Mouse (Mus musculus) lung, postnatal 25 days (tissue): Measurements from ENCODE around the gene Slc22a16.

Experiments used
- DNase-seq: peaks from one replicate; pipeline ENCODE4 v3.0.0; 2022; ENCODE audit warnings: low spot score

Slc22a16 gene

DNA sequence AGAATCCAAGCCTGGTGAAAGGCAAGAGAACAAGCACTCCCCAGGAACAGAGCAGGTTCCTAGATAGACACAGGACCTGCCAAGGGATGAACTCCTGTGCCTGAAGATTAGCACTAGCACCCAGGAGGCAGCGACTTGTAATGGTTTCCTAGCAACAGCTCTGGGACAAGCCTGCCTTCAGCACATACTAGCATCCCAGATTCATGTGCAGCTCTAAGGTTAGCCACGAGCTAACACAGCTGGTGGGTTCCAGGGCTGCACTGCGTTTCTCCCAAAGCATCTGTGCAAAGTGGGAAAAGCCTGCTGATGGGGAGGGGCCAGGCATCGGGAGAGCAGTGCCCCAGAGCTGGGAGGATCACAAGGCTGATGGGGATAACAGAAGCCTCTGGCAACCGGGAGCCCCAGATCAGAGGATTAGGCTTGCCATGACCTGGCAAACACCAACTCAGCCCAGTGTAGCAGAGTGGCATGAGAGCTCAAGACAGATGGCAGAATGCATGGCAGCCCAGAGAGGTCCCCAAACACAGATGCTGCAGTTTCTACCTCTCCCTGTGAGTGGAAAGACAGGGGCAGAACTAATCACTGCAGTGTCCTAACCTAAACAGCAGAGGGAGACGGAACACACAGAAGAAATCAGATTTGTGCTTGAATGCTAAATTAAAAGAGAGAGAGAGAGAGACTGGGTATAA lies 34.7 kb downstream of the Slc22a16 start:
- no peak for DNase-seq

- DNase-seq = no peak
These were observed 47.8 kb downstream of the Slc22a16 start for GRCm38 (mm10) chr10:40617973-40618372.

- DNase-seq = no peak
These were observed 49.6 kb downstream of the Slc22a16 start for GRCm38 (mm10) chr10:40619760-40620159.

- DNase-seq = peak; percentile 46
These were observed 59.0 kb downstream of the Slc22a16 start for GRCm38 (mm10) chr10:40629140-40629539.

GRCm38 (mm10) chr10:40629656-40630311 lies 59.6 kb downstream of the Slc22a16 start, which contains the start of gene Ddo:
Gene Ddo, plus strand, starts transcription at chr10:40630011.
- DNase-seq = peak; percentile 76

GRCm38 (mm10) chr10:40630457-40630856 lies 60.3 kb downstream of the Slc22a16 start:
- DNase-seq = peak; percentile 37

DNA sequence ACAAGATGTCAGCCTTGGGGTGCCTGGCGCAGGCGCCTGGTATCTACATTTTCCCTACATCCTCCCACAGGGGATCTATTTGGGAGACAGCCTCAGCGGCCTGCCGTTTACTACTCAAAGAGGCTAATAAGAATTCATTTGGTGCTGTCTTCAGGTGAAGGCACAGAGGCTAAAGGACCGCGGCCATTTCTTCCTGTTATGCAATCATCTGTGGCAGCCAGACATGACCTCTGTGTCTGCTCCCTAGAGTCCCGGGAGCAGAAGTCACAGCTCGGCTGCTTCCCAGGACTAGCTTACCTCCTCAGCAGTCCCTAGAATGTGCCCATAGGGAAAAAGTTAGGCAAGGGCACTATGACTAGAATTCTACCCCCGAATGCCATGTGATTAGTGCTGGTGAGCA lies 60.8 kb downstream of the Slc22a16 start:
- DNase-seq = no peak

- no peak for DNase-seq
These were observed 62.0 kb downstream of the Slc22a16 start for GRCm38 (mm10) chr10:40632087-40632486.

GRCm38 (mm10) chr10:40637331-40637730 lies 67.2 kb downstream of the Slc22a16 start:
- DNase-seq = no peak

GRCm38 (mm10) chr10:40638276-40638675 lies 68.1 kb downstream of the Slc22a16 start:
- no peak for DNase-seq

GRCm38 (mm10) chr10:40638823-40639819 lies 69.0 kb downstream of the Slc22a16 start:
- DNase-seq = no peak

- DNase-seq = no peak
These were observed 70.3 kb downstream of the Slc22a16 start for GRCm38 (mm10) chr10:40640406-40640805.

GRCm38 (mm10) chr10:40641901-40642300 lies 71.8 kb downstream of the Slc22a16 start:
- DNase-seq = no peak

GRCm38 (mm10) chr10:40643126-40643525 lies 73.0 kb downstream of the Slc22a16 start:
- no peak for DNase-seq

- DNase-seq = no peak
These were observed 74.3 kb downstream of the Slc22a16 start for GRCm38 (mm10) chr10:40644456-40644855.

DNA sequence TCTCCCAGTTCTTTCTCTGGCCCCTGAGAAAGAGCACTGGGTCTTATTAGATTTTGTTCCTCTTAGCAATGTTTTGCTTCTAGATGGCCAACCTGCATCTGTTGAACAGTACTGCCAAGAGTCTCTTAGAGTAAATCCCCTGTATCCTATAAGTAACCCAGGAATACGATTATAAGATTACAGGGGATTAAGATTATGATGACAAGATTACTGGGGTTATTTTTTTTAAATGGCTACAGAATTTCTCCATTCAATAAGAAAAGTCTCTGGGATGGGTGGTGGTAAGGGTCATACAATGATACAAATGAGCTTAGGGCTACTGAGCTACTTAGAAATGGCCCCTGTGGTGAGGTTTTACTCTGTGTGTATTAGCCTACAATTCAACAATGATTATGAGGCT lies 75.2 kb downstream of the Slc22a16 start:
- DNase-seq = no peak

DNA sequence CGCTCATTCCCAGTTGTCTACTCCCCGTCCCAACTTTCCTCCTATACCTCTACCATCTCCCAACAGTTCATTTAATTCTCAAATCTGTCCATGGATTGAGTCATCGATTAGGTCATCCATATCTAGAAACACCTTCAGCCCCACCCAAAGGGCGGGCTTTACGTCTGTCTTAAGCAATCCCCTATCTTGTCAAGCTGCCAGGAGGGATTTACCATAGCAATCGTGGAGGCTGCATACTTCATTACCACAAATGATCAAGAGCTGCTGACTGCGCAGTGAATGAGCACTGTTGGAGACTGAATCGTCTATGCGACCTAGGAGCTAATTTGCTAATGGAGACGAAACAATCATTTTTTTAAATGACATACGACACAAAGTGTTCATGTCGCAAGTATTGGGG lies 78.6 kb downstream of the Slc22a16 start:
- DNase-seq = no peak

DNA sequence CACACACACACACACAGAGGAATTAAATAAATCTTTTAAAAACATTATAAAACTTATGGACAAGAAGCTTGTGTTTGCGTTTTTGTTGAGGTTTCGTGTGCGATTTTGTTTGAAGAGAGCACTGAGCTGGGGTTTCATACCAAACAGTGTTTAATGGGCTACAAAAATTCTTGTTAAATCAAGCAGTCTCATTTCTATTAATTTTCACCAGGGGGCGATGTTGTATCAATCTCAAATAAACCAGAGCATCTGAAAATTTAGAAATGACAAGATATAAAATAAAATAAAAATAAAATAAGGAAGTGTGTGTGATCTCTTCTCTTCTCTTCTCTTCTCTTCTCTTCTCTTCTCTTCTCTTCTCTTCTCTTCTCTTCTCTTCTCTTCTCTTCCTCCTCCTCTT lies 79.5 kb downstream of the Slc22a16 start:
- peak; percentile 14 for DNase-seq

DNA sequence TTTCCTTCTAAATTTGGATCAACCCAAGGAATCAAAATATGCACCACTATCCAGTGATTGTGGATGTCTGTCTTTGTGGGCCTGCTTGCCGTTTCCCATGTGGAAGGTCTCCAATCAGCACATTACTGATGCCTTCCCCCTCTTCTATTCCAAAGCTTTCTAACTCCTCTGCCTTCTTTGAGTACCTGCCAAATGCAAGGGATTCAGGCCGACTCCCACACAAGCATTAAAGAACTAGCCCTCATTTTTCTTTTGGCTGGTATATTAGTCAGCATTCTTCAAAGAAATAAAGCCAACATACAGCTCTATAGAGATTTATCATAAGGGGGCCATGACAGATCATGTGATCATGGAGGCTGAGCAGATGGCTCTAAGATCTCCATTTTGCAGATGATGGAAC lies 81.5 kb downstream of the Slc22a16 start:
- no peak for DNase-seq
